Mouse (Mus musculus): ENCODE measurements around the gene Gm37596. TPM values are rescaled to one million over a fixed set of nuclear protein-coding genes. Genes with fewer than 3 reads are reported as not detected.

Gm37596 gene
- not detected in 2 replicates for polyA plus RNA-seq (2012; rRNA removed)

GRCm38 (mm10) chr3:93692970-93693369, at the start of gene Gm37596:
TSS of gene Gm37596 (minus strand) at chr3:93693070.

GRCm38 (mm10) chr3:93676210-93676609, 16.7 kb downstream of the Gm37596 start, which contains the start of gene Tdpoz1:
TSS of gene Tdpoz1 (minus strand) at chr3:93676310.

DNA sequence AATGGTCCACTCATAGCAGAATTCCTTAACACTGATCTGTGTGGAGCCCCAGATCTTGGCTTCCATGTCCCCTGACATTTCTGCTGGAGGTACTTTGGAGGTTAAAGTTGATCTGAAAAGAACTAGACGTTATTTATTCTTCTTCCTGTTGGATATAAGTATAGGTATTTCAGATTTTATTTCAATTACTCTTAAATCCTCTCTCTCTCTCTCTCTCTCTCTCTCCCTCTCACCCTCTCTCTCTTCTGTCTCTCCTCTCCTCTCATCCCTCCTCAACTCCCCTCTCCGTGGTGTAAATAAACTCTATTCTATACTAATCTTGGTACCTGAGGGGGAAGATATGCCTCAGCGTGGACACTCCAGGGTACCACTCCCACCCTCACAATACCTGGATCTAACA, 40.3 kb downstream of the Gm37596 start, which contains the start of gene Tdpoz2:
TSS of gene Tdpoz2 (minus strand) at position 101 of the 400 bp plus-strand sequence.

Other genes with a start within 250 kb of the Gm37596 start
- gene Tchhl1, start 224.3 kb downstream of the Gm37596 start, polyA plus RNA-seq (2012; rRNA removed) = not detected in 2 replicates
- 104 and 223 TPM in 2 replicates for gene S100a11, start 172.6 kb downstream of the Gm37596 start, polyA plus RNA-seq (2012; rRNA removed)
- gene S100a10, start 138.0 kb downstream of the Gm37596 start, polyA plus RNA-seq (2012; rRNA removed) = 90.8 and 121 TPM in 2 replicates
- gene Tdpoz2, start 40.4 kb downstream of the Gm37596 start, polyA plus RNA-seq (2012; rRNA removed) = not detected in 2 replicates
- gene Tdpoz1, start 16.8 kb downstream of the Gm37596 start, polyA plus RNA-seq (2012; rRNA removed) = not detected in 2 replicates
- not detected in 2 replicates for gene Gm5773, start 79.9 kb upstream of the Gm37596 start, polyA plus RNA-seq (2012; rRNA removed)
- not detected in 2 replicates for gene Tdpoz4, start 103.3 kb upstream of the Gm37596 start, polyA plus RNA-seq (2012; rRNA removed)
- not detected in 2 replicates for gene Tdpoz3, start 132.9 kb upstream of the Gm37596 start, polyA plus RNA-seq (2012; rRNA removed)

All from central nervous system, embryonic 11.5 days (tissue).